Mouse (Mus musculus) lung, adult 2 months (tissue): Measurements from ENCODE around the gene Osbp. TPM values are rescaled to one million over a fixed set of nuclear protein-coding genes. Genes with fewer than 3 reads are reported as not detected.
"Not testable (repeated sequence)": the region's sequence is repeated elsewhere in the genome, so short reads cannot be mapped to it uniquely, and the experiment has no call there.

Source experiments
- DNase-seq: peaks from one replicate; pipeline ENCODE4 v3.0.0; 2022
- H3K4me1 ChIP-seq: fragments of 200-500 bp; 2 replicates; pipeline ENCODE4 v1.6.1; 2011; ENCODE audit warnings: low read length; ENCODE audit not compliant: control insufficient read depth, insufficient read depth
- H3K4me3 ChIP-seq: fragments of 200-500 bp; replicated peaks from 2 replicates; pipeline ENCODE3; 2011; ENCODE audit warnings: low read depth, mild to moderate bottlenecking, control low read depth, low read length; ENCODE audit errors: extremely low read depth
- CTCF ChIP-seq: fragments of 200-500 bp; IDR thresholded peaks from 2 replicates; pipeline ENCODE4 v1.5.1; 2011; ENCODE audit warnings: mild to moderate bottlenecking, low read length, control low read depth; ENCODE audit not compliant: insufficient read depth
- POLR2A ChIP-seq: fragments of 200-500 bp; IDR thresholded peaks from 2 replicates; pipeline ENCODE4 v1.6.1; 2011; ENCODE audit warnings: low read depth, mild to moderate bottlenecking, control low read depth, low read length, borderline replicate concordance; ENCODE audit errors: extremely low read depth
- WGBS: fragments of 180-500 bp; shearing (Covaris S2); methylation state at CpG from one replicate; pipeline ENCODE4 v1.1.7; 2018; 5-methylcytosine and 5-hydroxymethylcytosine counted together
- polyA plus RNA-seq: library from polyadenylated mRNA; depleted of rRNA; stranded (reverse); fragments of >200 nt; gene quantifications from 2 replicates; pipeline ENCODE4 v1.2.3, GENCODE M21; 2012

Gene Osbp
- polyA plus RNA-seq, 1 experiment, result 23.4 TPM

GRCm38 (mm10) chr19:11980471-11980870 lies 14.7 kb downstream of the Osbp start:
- H3K4me1 ChIP-seq, result peaks cover 2% of the 10 kb centered on the region; the same call in 1 of the 2 replicates
- H3K4me3 ChIP-seq, result no peak overlapping the region
- TF ChIP-seq POLR2A (no peak), CTCF (no peak)
- WGBS, result 67% methylated on average over 4 of the region's 4 CpGs
- DNase-seq, result no peak

- not testable (repeated sequence) for H3K4me1 ChIP-seq, DNase-seq, H3K4me3 ChIP-seq
- 74% methylated on average over 5 of the region's 5 CpGs for WGBS
These were observed 18.9 kb downstream of the Osbp start for GRCm38 (mm10) chr19:11984614-11985013.

GRCm38 (mm10) chr19:11987841-11988240 lies 22.1 kb downstream of the Osbp start:
- 91% methylated on average over 3 of the region's 3 CpGs for WGBS
- H3K4me3 ChIP-seq, result no peak overlapping the region
- no peak for TF ChIP-seq CTCF
- TF ChIP-seq POLR2A, result no peak
- DNase-seq, result no peak
- H3K4me1 ChIP-seq, result no peaks in the 10 kb centered on the region

- Histone ChIP-seq H3K4me1 (no peaks in the 10 kb centered on the region), H3K4me3 (no peak overlapping the region)
- WGBS, result 88% methylated on average over 7 of the region's 7 CpGs
- TF ChIP-seq CTCF (no peak), POLR2A (no peak)
- DNase-seq, result no peak
These were observed 23.6 kb downstream of the Osbp start for GRCm38 (mm10) chr19:11989334-11989733.

- whole genome bisulfite sequencing, result 91% methylated on average over 9 of the region's 9 CpGs
- TF ChIP-seq CTCF (no peak), POLR2A (no peak)
- DNase-seq, result no peak
- H3K4me3 ChIP-seq, result no peak overlapping the region
- H3K4me1 ChIP-seq, result no peaks in the 10 kb centered on the region
These were observed 26.3 kb downstream of the Osbp start for GRCm38 (mm10) chr19:11992034-11992433.

- 81% methylated on average over 10 of the region's 10 CpGs for WGBS
- no peak for DNase-seq
- Histone ChIP-seq H3K4me1 (no peaks in the 10 kb centered on the region), H3K4me3 (no peak overlapping the region)
- no peak for TF ChIP-seq CTCF
- no peak for TF ChIP-seq POLR2A
These were observed 26.8 kb downstream of the Osbp start for GRCm38 (mm10) chr19:11992441-11993029.

- no peak overlapping the region for H3K4me3 ChIP-seq
- TF ChIP-seq CTCF (no peak), POLR2A (no peak)
- WGBS, result 82% methylated on average over 6 of the region's 6 CpGs
- no peak for DNase-seq
- H3K4me1 ChIP-seq, result no peaks in the 10 kb centered on the region
These were observed 29.1 kb downstream of the Osbp start for GRCm38 (mm10) chr19:11994703-11995431.

- WGBS, result 72% methylated on average over 2 of the region's 2 CpGs
- Histone ChIP-seq H3K4me1 (no peaks in the 10 kb centered on the region), H3K4me3 (no peak overlapping the region)
- no peak for DNase-seq
- TF ChIP-seq CTCF (no peak), POLR2A (no peak)
These were observed 30.1 kb downstream of the Osbp start for GRCm38 (mm10) chr19:11995722-11996448.

- peaks cover 9% of the 10 kb centered on the region for H3K4me1 ChIP-seq
- H3K4me3 ChIP-seq, result no peak overlapping the region
- TF ChIP-seq POLR2A (no peak), CTCF (no peak)
- no peak for DNase-seq
- WGBS, result 30% methylated on average over 3 of the region's 3 CpGs
These were observed 35.9 kb downstream of the Osbp start for GRCm38 (mm10) chr19:12001686-12002085.
